Mouse (Mus musculus): ENCODE data around the gene Sec22a. TPM values are rescaled to one million over a fixed set of nuclear protein-coding genes. Genes with fewer than 3 reads are reported as not detected.

The Sec22a gene
- polyA plus RNA-seq, 1 experiment: 8.2 TPM

DNA sequence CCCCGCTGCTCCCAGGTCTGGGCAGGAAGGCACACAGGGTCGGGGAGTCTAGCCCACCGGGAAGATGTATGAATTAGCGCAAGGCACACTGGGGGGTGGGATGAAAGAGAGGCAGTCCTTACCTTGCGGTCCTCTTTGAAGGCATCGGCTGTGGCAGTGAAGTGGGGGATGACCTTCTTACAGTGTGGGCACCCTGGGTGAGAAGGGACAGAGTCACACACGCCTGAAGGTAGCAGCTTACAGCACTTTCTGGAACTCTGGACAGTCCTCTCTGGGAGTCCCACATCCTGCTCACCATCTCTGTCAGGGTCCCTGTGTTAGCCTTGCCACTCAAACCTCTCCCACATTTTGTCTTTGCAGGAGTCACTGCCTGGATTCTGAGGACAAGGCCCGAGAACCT, 40.2 kb upstream of the Sec22a start:
- Histone ChIP-seq H3K4me3 (ENCODE audit: insufficient read depth, poor library complexity, severe bottlenecking) (no peak overlapping the region), H3K79me2 (ENCODE audit: control insufficient read depth, insufficient read depth) (no peaks in the 10 kb centered on the region), H3K27me3 (ENCODE audit: control insufficient read depth, insufficient read depth, insufficient read length) (no peaks in the 10 kb centered on the region), H3ac (ENCODE audit: control insufficient read depth, insufficient read length, low read depth) (no peak overlapping the region), H3K36me3 (ENCODE audit: control insufficient read depth, insufficient read depth) (peaks cover 15% of the 10 kb centered on the region), H3K79me3 (ENCODE audit: low read depth) (no peaks in the 10 kb centered on the region)
- no peak for TF ChIP-seq FOSL1 (IDR thresholded peaks at IDR 0.05; ENCODE audit: insufficient read depth, low read length, poor library complexity, severe bottlenecking)
- no peak for TF ChIP-seq MYOD1 (IDR thresholded peaks at IDR 0.05; ENCODE audit: control insufficient read depth, insufficient read length, low read depth)
- no peak for TF ChIP-seq USF1 (IDR thresholded peaks at IDR 0.05; ENCODE audit: low read depth)
- TF ChIP-seq MAX (IDR thresholded peaks at IDR 0.05): no peak
- TF ChIP-seq CTCF (IDR thresholded peaks at IDR 0.05; ENCODE audit: control insufficient read depth, insufficient read depth, insufficient read length): no peak
- TF ChIP-seq CEBPB (IDR thresholded peaks at IDR 0.05; ENCODE audit: low read depth): no peak
- no peak for TF ChIP-seq MYOG (IDR thresholded peaks at IDR 0.05; ENCODE audit: control insufficient read depth, extremely low read depth, insufficient read length)

DNA sequence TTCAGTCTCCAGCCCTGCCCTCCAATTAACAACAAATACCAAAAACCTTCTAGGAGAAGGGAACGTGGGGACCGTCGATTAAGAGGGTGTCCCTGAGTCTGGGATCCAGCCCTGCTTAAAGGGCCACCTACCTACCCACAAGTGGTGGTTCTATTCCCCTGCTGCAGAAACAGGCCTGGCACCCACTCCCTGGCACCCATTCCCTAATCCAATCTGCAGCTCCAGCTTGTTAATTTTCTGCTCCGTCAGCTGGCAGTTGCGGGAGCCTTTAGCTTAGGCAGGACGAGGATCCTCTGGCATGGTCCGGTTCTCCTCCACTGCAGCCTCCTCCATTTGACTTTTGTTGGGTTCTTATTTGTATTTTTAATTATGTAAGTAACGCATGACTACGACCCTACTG, 39.6 kb upstream of the Sec22a start:
- H3K79me3 ChIP-seq (ENCODE audit: low read depth): no peaks in the 10 kb centered on the region
- no peak overlapping the region for H3K4me3 ChIP-seq (ENCODE audit: insufficient read depth, poor library complexity, severe bottlenecking)
- peaks cover 15% of the 10 kb centered on the region for H3K36me3 ChIP-seq (ENCODE audit: control insufficient read depth, insufficient read depth)
- no peaks in the 10 kb centered on the region for H3K27me3 ChIP-seq (ENCODE audit: control insufficient read depth, insufficient read depth, insufficient read length)
- H3K79me2 ChIP-seq (ENCODE audit: control insufficient read depth, insufficient read depth): no peaks in the 10 kb centered on the region
- H3ac ChIP-seq (ENCODE audit: control insufficient read depth, insufficient read length, low read depth): no peak overlapping the region
- TF ChIP-seq MYOD1 (IDR thresholded peaks at IDR 0.05; ENCODE audit: control insufficient read depth, insufficient read length, low read depth) (no peak), MYOG (IDR thresholded peaks at IDR 0.05; ENCODE audit: control insufficient read depth, extremely low read depth, insufficient read length) (no peak), FOSL1 (IDR thresholded peaks at IDR 0.05; ENCODE audit: insufficient read depth, low read length, poor library complexity, severe bottlenecking) (no peak), USF1 (IDR thresholded peaks at IDR 0.05; ENCODE audit: low read depth) (no peak), CEBPB (IDR thresholded peaks at IDR 0.05; ENCODE audit: low read depth) (no peak), CTCF (IDR thresholded peaks at IDR 0.05; ENCODE audit: control insufficient read depth, insufficient read depth, insufficient read length) (no peak), MAX (IDR thresholded peaks at IDR 0.05) (no peak)

- H3K79me2 ChIP-seq (ENCODE audit: control insufficient read depth, insufficient read depth): no peaks in the 10 kb centered on the region
- H3K27me3 ChIP-seq (ENCODE audit: control insufficient read depth, insufficient read depth, insufficient read length): no peaks in the 10 kb centered on the region
- no peak overlapping the region for H3K4me3 ChIP-seq (ENCODE audit: insufficient read depth, poor library complexity, severe bottlenecking)
- no peaks in the 10 kb centered on the region for H3K36me3 ChIP-seq (ENCODE audit: control insufficient read depth, insufficient read depth)
- no peaks in the 10 kb centered on the region for H3K79me3 ChIP-seq (ENCODE audit: low read depth)
- no peak for TF ChIP-seq CEBPB (IDR thresholded peaks at IDR 0.05; ENCODE audit: low read depth)
- no peak for TF ChIP-seq USF1 (IDR thresholded peaks at IDR 0.05; ENCODE audit: low read depth)
- no peak for TF ChIP-seq FOSL1 (IDR thresholded peaks at IDR 0.05; ENCODE audit: insufficient read depth, low read length, poor library complexity, severe bottlenecking)
- TF ChIP-seq MAX (IDR thresholded peaks at IDR 0.05): no peak
- no peak for TF ChIP-seq CTCF (IDR thresholded peaks at IDR 0.05; ENCODE audit: control insufficient read depth, insufficient read depth, insufficient read length)
- TF ChIP-seq MYOG (IDR thresholded peaks at IDR 0.05; ENCODE audit: control insufficient read depth, extremely low read depth, insufficient read length): no peak
- TF ChIP-seq MYOD1 (IDR thresholded peaks at IDR 0.05; ENCODE audit: control insufficient read depth, insufficient read length, low read depth): no peak
- H3ac ChIP-seq (ENCODE audit: control insufficient read depth, insufficient read length, low read depth): no peak overlapping the region
Measured at GRCm38 (mm10) chr16:35392813-35393212, 29.1 kb upstream of the Sec22a start.

DNA sequence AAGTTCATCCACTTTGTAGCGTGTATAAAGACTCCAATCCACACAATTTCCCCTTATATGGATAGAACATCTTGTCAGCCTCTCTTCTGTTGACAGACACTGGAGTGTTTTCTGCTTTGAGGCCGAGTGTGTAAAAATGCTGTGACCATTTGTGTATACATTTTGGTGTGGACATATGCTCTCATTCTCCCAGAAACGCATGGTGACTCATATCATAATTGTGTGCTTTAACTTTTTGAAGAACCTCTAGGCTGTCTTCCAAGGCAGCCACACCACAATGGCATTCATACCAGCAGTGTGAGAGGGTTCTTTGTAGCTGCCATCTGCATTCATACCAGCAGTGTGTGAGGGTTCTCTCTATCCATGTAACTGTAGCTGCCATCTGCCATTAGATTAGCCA, 21.9 kb upstream of the Sec22a start:
- Histone ChIP-seq H3K4me3 (ENCODE audit: insufficient read depth, poor library complexity, severe bottlenecking) (no peak overlapping the region), H3K36me3 (ENCODE audit: control insufficient read depth, insufficient read depth) (no peaks in the 10 kb centered on the region), H3K79me2 (ENCODE audit: control insufficient read depth, insufficient read depth) (no peaks in the 10 kb centered on the region), H3ac (ENCODE audit: control insufficient read depth, insufficient read length, low read depth) (no peak overlapping the region), H3K27me3 (ENCODE audit: control insufficient read depth, insufficient read depth, insufficient read length) (no peaks in the 10 kb centered on the region), H3K79me3 (ENCODE audit: low read depth) (no peaks in the 10 kb centered on the region)
- TF ChIP-seq CTCF (IDR thresholded peaks at IDR 0.05; ENCODE audit: control insufficient read depth, insufficient read depth, insufficient read length): no peak
- peak; percentile 4 for TF ChIP-seq MYOD1 (IDR thresholded peaks at IDR 0.05; ENCODE audit: control insufficient read depth, insufficient read length, low read depth)
- no peak for TF ChIP-seq USF1 (IDR thresholded peaks at IDR 0.05; ENCODE audit: low read depth)
- TF ChIP-seq CEBPB (IDR thresholded peaks at IDR 0.05; ENCODE audit: low read depth): no peak
- TF ChIP-seq MAX (IDR thresholded peaks at IDR 0.05): peak; percentile 23
- no peak for TF ChIP-seq MYOG (IDR thresholded peaks at IDR 0.05; ENCODE audit: control insufficient read depth, extremely low read depth, insufficient read length)

- H3ac ChIP-seq (ENCODE audit: control insufficient read depth, insufficient read length, low read depth): no peak overlapping the region
- H3K4me3 ChIP-seq (ENCODE audit: insufficient read depth, poor library complexity, severe bottlenecking): no peak overlapping the region
- H3K36me3 ChIP-seq (ENCODE audit: control insufficient read depth, insufficient read depth): no peaks in the 10 kb centered on the region
- no peaks in the 10 kb centered on the region for H3K79me2 ChIP-seq (ENCODE audit: control insufficient read depth, insufficient read depth)
- TF ChIP-seq FOSL1 (IDR thresholded peaks at IDR 0.05; ENCODE audit: insufficient read depth, low read length, poor library complexity, severe bottlenecking): no peak
- no peak for TF ChIP-seq CTCF (IDR thresholded peaks at IDR 0.05; ENCODE audit: control insufficient read depth, insufficient read depth, insufficient read length)
- no peak for TF ChIP-seq MYOG (IDR thresholded peaks at IDR 0.05; ENCODE audit: control insufficient read depth, extremely low read depth, insufficient read length)
- no peak for TF ChIP-seq CEBPB (IDR thresholded peaks at IDR 0.05; ENCODE audit: low read depth)
- TF ChIP-seq USF1 (IDR thresholded peaks at IDR 0.05; ENCODE audit: low read depth): no peak
- TF ChIP-seq MYOD1 (IDR thresholded peaks at IDR 0.05; ENCODE audit: control insufficient read depth, insufficient read length, low read depth): no peak
- no peak for TF ChIP-seq MAX (IDR thresholded peaks at IDR 0.05)
- no peaks in the 10 kb centered on the region for H3K79me3 ChIP-seq (ENCODE audit: low read depth)
- H3K27me3 ChIP-seq (ENCODE audit: control insufficient read depth, insufficient read depth, insufficient read length): no peaks in the 10 kb centered on the region
Measured at GRCm38 (mm10) chr16:35380048-35380447, 16.3 kb upstream of the Sec22a start.

DNA sequence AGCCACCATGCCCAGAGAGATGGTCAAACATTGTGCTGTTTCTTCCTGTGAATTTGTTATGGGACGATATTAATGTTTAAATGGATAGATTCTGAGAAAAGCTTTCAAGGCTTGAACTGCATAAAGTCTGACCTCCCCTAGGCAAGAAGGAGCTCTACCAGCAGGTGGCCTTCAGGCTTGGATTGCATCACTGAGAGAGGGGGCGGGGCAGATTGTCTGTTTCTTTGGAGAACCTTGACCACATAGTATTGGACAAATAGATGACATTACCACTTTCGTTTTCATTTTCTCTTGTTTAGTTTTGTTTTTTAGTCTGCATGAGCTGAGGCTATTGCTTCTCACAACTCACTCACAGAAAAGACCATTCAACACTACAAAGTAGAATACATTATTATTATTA, 15.6 kb upstream of the Sec22a start:
- Histone ChIP-seq H3K4me3 (ENCODE audit: insufficient read depth, poor library complexity, severe bottlenecking) (no peak overlapping the region), H3K27me3 (ENCODE audit: control insufficient read depth, insufficient read depth, insufficient read length) (no peaks in the 10 kb centered on the region), H3K36me3 (ENCODE audit: control insufficient read depth, insufficient read depth) (no peaks in the 10 kb centered on the region), H3ac (ENCODE audit: control insufficient read depth, insufficient read length, low read depth) (no peak overlapping the region), H3K79me2 (ENCODE audit: control insufficient read depth, insufficient read depth) (no peaks in the 10 kb centered on the region), H3K79me3 (ENCODE audit: low read depth) (no peaks in the 10 kb centered on the region)
- no peak for TF ChIP-seq MYOD1 (IDR thresholded peaks at IDR 0.05; ENCODE audit: control insufficient read depth, insufficient read length, low read depth)
- no peak for TF ChIP-seq USF1 (IDR thresholded peaks at IDR 0.05; ENCODE audit: low read depth)
- no peak for TF ChIP-seq FOSL1 (IDR thresholded peaks at IDR 0.05; ENCODE audit: insufficient read depth, low read length, poor library complexity, severe bottlenecking)
- peak; percentile 57 for TF ChIP-seq CEBPB (IDR thresholded peaks at IDR 0.05; ENCODE audit: low read depth)

Measured in C2C12 (cell line).